Mouse (Mus musculus) natural killer cell, adult 2 months (primary cell): ENCODE measurements around the gene Mbd4.

ENCODE experiments used
- DNase-seq, 2 experiments: peaks; one replicate each; pipeline ENCODE4 v3.0.0; 2022; ENCODE audit warnings: low spot score in 2 of 2

The Mbd4 gene

DNA sequence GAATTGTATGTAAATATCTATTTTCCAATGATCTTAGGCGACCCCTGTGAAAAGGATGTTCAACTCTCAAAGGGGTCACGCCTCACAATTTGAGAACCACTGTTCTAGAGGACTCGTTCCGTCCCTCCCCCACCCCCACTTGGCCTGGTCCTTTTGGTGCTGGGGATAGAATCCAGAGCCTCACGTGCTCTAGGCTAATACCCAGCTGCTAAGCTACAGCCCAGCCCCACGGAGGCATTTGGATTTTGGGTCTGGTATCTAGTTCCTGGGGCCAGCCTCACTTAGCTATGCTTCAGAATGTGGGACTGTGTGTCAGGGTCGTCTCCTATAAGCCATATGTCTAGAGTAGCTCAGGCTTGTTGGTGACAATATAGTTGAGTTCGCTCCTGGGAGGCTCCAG, 41.6 kb downstream of the Mbd4 start:
- DNase-seq = no peak

DNA sequence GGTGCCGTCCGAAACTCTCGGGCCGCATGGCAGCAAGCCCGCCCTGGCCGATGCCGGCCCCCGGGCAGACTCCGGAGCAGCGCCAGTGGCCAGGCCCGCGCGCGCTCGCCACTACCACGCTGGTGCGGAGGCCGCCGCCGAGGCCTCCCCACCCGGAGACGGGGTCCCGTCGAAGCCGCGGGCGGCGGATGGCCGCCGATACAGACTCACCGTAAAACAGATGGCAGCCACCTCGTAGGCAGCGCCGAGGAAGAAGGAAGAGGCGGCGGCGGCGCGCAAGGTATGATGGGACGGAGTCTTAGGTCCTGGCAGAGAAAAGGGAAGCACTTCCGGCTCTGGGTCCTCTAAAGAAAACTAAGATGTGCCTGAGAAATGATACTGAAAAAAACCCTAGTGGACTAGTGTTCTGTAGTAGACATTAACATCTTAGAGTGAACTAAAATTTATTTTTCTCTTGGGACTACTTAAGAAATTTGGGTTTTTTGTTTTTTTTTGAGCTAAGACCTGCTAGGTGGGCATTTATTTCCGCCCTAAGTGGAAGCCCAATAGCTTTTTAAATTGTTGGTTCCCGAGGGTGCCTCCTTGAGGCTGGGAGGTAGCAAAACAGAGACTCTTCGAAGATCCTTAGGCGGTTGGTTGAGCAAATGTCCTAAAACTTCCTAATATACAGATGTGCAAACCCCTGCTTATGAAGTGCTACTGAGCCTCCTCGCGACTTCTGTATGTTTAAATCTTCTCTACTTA, 44.5 kb downstream of the Mbd4 start, which contains the start of gene Rpl32:
TSS of gene Rpl32 (minus strand) at position 260 of the 744 bp plus-strand sequence.
- DNase-seq = peak; percentile 85 to 87

DNA sequence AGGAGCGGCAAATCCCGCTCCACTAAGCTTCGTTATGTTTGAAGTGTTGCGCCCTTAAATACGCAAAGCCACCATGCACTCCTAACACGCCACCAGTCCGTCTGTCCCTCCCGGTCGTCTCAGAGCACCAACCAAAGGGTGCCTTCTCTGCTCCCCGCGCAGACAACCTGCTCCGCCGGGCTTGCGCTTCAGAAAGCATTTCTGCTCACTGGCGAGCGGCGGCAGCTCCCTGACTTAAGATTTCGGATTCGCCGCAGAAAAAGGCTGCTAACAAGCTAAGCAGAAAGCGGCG, 45.0 kb downstream of the Mbd4 start:
- no peak for DNase-seq

DNA sequence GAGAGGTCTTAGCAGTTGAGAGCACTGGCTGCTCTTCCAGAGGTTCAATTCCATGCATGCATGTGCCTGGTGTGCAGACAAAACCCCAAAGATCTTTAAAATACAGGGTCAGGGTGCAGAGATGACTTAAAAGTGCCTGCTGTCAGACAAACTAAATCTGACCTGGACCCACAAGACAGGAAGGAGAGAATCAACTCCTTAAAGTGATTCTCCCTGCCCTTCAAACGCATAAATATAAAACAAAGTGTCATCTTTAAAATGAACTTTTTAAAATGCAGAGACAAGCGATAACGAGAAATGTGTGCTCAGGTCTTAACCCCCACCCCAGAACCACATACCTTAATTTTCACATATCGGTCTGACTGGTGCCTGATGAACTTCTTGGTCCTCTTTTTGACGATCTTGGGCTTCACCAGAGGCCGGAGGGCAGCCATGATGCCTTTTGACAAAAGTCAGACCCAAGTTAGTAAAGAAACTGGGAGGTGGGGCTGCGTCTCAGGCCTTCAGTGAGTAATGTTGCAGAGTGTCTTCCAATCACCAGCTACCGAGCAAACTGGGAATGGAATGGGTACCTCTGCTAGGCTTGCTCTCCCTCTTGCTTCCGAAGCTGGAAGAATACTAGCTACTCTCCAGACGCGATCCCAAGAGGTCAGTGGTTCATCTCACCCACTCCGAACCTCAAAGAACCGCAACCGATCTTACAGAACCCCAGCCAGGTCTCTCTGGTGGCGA, 45.5 kb downstream of the Mbd4 start:
- no peak for DNase-seq

DNA sequence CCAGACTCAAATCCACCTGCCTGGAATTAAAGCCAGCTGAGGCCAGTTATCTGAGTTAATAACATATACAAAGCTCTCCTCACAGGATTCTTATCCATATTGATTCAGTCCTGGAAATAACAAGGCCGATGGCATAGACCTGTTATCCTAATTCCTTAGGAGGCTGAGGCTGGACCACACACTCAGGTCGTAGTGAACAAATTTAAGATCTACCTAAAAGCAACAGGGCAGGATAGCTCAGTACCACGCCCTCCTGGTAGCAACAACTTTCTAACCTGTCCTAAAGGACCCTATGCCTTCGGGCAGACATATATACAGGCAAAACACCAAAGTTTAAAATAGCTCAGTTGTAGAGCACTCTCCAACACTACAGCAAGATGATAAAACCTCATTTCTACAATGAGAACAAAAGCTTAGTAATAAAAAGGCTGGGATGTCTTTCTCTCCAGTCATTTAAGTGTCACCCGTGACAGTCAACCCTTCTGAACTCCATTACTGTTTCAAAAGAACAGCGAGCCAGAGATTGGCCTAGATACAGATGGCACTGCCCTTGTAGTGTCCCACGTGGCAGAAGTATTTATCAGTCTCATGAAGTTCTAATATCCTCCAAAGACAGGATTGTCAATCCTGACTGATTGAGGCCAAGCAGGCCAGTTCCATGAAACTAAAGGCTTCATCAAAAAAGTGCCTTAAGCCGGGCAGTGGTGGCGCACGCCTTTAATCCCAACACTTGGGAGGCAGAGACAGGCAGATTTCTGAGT, 48.6 kb downstream of the Mbd4 start:
- no peak for DNase-seq

DNA sequence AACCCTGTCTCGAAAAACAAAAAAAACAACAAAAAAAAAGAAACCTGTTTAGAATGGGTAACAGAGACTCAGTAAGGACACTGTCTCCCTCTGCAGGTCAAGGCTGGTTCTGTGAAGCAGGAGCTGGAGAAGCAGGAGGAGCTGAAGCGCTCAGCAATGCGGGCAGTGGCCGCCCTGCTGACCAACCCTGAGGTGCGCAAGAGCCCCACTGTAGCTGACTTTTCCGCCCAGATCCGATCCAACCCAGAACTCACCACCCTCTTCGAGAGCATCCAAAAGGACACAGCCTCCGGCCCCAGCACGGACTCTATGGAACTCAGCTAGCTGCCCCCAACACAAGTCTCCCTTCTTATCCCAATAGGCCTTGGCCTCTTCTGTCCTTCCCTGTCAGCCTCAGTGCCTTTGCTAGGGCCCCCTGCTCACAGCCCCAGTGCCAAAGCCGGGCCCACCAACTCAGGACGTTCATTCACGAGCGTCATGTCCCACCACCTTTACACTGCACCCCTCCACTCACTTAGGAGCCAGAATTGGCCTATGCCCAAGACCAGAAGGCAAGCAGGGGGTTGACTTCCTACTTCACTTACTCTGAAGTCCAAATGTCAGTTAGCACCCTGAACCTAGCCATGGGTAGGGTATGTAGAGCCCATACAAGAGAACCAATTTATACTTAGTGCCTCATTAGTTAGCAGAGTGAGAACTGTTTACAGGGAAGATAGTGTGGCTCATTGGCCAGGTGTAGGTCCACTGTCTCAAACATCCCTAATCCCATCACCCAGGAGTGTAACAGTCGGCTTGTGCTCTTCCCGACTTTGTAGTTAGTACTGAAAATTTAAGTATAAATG, 49.4 kb downstream of the Mbd4 start:
- DNase-seq = peak; percentile 47 to 56

DNA sequence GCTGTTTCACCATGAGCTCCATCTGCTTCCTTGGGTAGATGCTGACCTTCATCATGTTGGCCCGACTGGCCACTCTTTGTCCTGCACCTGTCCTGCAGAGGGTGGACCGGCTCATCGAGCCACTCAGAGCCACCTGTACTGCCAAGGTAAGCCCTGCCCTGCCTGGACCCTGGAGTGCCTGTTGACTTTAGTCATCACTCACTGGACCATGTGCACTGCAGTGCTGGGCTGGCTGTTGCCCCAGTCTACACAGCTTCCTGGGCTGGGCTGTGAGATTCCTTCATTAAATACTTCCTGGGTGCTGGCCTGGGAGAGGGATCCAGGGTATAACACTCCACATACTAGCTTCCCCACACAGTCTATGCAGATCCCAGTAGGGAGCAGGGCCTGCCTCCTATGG, 51.4 kb downstream of the Mbd4 start:
- no peak for DNase-seq

DNA sequence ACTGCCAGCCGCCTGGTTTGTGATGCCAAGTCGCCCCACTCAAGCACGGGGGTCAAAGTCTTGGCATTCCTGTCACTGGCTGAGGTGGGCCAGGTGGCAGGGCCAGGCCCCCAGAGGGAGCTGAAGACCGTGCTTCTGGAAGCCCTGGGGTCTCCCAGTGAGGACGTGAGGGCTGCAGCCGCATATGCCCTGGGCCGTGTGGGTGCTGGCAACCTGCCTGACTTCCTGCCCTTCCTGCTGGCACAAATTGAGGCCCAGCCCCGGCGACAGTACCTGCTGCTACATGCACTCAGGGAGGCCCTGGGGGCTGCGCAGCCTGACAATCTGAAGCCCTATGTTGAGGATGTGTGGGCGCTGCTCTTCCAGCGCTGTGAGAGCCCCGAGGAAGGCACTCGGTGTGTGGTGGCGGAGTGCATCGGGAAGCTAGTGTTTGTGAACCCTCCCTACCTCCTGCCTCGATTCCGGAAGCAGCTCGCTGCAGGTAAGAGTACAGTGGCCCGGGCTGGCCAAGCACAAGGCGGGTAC, 60.4 kb downstream of the Mbd4 start:
- peak in 1 of 2 experiments; percentile 5 for DNase-seq

DNA sequence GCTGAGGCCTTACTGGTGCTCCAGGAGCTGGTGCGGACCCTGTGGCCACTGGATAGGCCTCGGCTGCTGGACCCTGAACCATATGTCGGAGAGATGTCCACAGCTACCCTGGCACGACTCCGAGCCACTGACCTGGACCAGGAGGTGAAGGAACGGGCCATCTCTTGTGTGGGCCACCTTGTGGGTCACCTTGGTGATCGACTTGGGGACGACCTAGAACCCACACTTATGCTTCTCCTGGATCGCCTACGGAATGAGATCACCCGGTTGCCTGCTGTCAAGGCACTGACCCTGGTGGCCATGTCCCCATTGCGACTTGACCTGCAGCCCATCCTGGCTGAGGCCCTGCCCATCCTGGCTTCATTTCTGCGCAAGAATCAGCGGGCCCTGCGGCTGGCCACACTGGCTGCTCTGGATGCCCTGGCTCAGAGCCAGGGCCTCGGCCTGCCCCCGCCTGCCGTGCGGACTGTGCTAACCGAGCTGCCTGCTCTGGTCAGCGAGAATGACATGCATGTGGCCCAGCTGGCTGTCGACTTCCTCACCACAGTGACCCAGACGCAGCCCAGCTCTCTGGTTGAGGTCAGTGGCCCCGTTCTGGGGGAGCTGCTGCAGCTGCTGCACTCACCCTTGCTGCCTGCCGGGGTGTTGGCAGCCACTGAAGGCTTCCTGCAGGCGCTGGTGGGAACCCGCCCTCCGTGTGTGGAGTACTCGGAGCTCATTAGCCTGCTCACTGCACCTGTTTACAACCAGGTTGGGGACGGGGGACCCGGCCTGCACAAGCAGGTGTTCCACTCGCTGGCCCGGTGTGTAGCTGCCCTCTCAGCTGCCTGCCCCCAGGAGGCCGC, 61.1 kb downstream of the Mbd4 start:
- DNase-seq = peak; percentile 41 to 65

DNA sequence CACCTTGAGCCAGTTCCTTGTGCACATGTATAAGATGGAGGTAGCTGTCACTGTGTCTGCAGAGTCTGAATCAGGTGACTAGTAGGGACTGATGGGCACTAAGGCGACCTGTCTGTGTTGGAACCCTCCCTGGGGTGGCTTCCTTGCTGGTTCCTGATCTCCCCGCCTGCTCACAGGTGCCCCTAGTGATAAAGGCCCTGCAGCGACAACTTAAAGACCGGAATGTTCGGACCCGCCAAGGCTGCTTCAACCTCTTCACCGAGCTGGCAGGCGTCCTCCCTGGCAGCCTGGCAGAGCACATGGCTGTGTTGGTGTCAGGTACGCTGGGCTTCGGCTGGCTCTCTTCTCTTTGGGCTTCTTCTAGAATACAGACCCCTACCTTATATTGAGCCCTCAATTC, 62.2 kb downstream of the Mbd4 start:
- DNase-seq = no peak
